Mouse (Mus musculus): ENCODE measurements at regions not wholly inside any gene's neighbourhood (a gene's known extent, or its start where the extent isn't known, plus 50 kb on each side); places are given as distances from the start of the nearest gene placed in this dataset.

DNA sequence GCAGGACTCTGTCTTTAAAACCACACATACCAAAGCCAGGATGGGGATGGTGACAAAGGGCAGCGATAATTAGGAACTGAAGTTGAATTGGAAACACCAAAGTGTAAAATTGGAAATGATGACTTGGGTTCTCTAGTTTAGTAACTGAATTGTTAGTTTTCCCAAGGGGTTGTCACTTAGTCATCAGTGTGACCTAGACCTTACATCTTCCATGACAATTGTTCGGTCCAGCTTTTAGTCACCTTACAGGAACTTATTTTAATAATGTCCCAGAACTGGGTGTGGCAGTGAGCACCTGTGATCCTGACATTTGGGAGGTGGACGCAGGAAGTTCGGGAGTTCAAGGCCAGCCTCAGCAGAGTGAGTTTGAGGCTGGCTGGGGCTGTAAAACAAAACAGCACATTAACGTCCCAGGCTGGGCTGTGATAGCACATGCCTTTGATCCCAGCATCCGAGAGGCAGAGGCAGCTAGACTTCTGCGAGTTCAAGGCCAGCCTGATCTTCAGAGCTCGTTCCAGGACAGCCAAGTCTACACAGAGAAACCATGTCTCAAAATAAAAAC is 81.9 kb upstream of the Hes1 start:
- TF ChIP-seq POLR2A (IDR thresholded peaks at IDR 0.05; ENCODE audit: low read depth, low read length), result no peak
- peak; percentile 68 for TF ChIP-seq EP300 (IDR thresholded peaks at IDR 0.05; ENCODE audit: low read length)
- peak; percentile 69 for TF ChIP-seq JUND (conservative IDR thresholded peaks at IDR 0.05; ENCODE audit: low read depth, low read length)
- no peak for TF ChIP-seq CHD2 (IDR thresholded peaks at IDR 0.05; ENCODE audit: low read length)
- peak; percentile 31; the same call in 1 of the 2 replicates for TF ChIP-seq JUN (IDR thresholded peaks at IDR 0.05; ENCODE audit: insufficient read depth, low read depth, low read length)
- TF ChIP-seq CTCF (conservative IDR thresholded peaks at IDR 0.05 in 1 of 2, IDR thresholded peaks at IDR 0.05 in 1 of 2; ENCODE audit: low read depth in 2 of 2, low read length in 2 of 2), result no peak
- no peak for TF ChIP-seq ZKSCAN1 (IDR thresholded peaks at IDR 0.05; ENCODE audit: borderline replicate concordance, low read depth, low read length)
- no peak for TF ChIP-seq SMC3 (IDR thresholded peaks at IDR 0.05; ENCODE audit: low read depth, low read length)
- TF ChIP-seq MEF2A (IDR thresholded peaks at IDR 0.05; ENCODE audit: borderline replicate concordance, low read depth, low read length), result peak; percentile 82; the same call in 1 of the 2 replicates
- TF ChIP-seq ZMIZ1 (IDR thresholded peaks at IDR 0.05; ENCODE audit: low read depth, low read length), result no peak
- no peak for TF ChIP-seq NELFE (IDR thresholded peaks at IDR 0.05; ENCODE audit: low read depth, low read length)
- TF ChIP-seq ZNF384 (IDR thresholded peaks at IDR 0.05; ENCODE audit: low read depth, low read length), result no peak

Data from CH12.LX (cell line).